In genomic region chr9:78364701-78365100, GRCm38 (mm10) we compare ENCODE assay signal across 29 mouse cellular contexts. TPM values are rescaled to one million over a fixed set of nuclear protein-coding genes. Genes with fewer than 3 reads are reported as not detected.
DNase-seq lines count a peak whose midpoint lies in the region; ATAC-seq and TF ChIP-seq lines count a peak whose summit lies in the region.
"Had no signal": no experiment of that assay in that cellular context is flagged by ENCODE, and none has a peak within 500 bp of the region (broad histone marks: within the 10 kb centered on the region; RNA-seq: fewer than 3 reads in every experiment).

No protein-coding gene starts in this region.

- no peaks in the 10 kb centered on the region for H3K9me3 ChIP-seq in E14TG2a.4 (ENCODE audit: low read length)
- H3K9me3 ChIP-seq in kidney, embryonic 16.5 days (ENCODE audit: low read length) = no peaks in the 10 kb centered on the region
- H3K9me3 ChIP-seq: embryonic facial prominence, embryonic 10.5 days; embryonic facial prominence, embryonic 12.5 days; forebrain, embryonic 13.5 days; forebrain, embryonic 15.5 days; G1E had no signal

- H3K4me3 ChIP-seq in E14TG2a.4 (replicated peaks; ENCODE audit: low read length) = peak overlapping the region; percentile 68
- H3K4me3 ChIP-seq in kidney, embryonic 16.5 days (ENCODE audit: low read length) = no peak overlapping the region
- H3K4me3 ChIP-seq: embryonic facial prominence, embryonic 10.5 days; embryonic facial prominence, embryonic 12.5 days; forebrain, embryonic 13.5 days; forebrain, embryonic 15.5 days had no signal

- no peak for ATAC-seq in kidney, embryonic 16.5 days (ENCODE audit: low FRiP score, low TSS enrichment)
- ATAC-seq: activated CD4-positive, CD25-positive, alpha-beta regulatory T cell, adult 4 months; CD4-positive, CD25-positive, alpha-beta regulatory T cell, adult 4 months; forebrain, embryonic 13.5 days; forebrain, embryonic 15.5 days; forebrain, postnatal 0 days; Patski had no signal

- DNase-seq in ES-CJ7 (ENCODE audit: low read depth, low spot score) (peak; percentile 96), R1 (ENCODE audit: low read depth, low spot score) (peak; percentile 95)
- no peak for DNase-seq in cerebellum, postnatal 25 days
- no peak for DNase-seq in heart, postnatal 25 days (ENCODE audit: low spot score)
- DNase-seq: adrenal gland, adult 8-10 months; adrenal gland, postnatal 14 days; adrenal gland, postnatal 36 days; B cell, adult 2 months; cerebellum, adult 11 months; cerebellum, adult 18-20 months; cerebellum, adult 8-10 months; cerebellum, adult 9-11 months; cerebellum, postnatal 14 days; forebrain, postnatal 0 days had no signal

- H3K27me3 ChIP-seq in E14TG2a.4 (ENCODE audit: insufficient read depth, low read length) = no peaks in the 10 kb centered on the region
- H3K27me3 ChIP-seq in kidney, embryonic 16.5 days (ENCODE audit: insufficient read depth, low read length) = no peaks in the 10 kb centered on the region
- H3K27me3 ChIP-seq: embryonic facial prominence, embryonic 12.5 days; forebrain, embryonic 13.5 days; forebrain, embryonic 15.5 days; Patski had no signal

- H3K36me3 ChIP-seq in E14TG2a.4 (ENCODE audit: insufficient read depth, low read length) = no peaks in the 10 kb centered on the region
- H3K36me3 ChIP-seq in kidney, embryonic 16.5 days (ENCODE audit: insufficient read depth, low read length) = no peaks in the 10 kb centered on the region
- H3K36me3 ChIP-seq: embryonic facial prominence, embryonic 10.5 days; embryonic facial prominence, embryonic 12.5 days; forebrain, embryonic 15.5 days; G1E had no signal

- no peak overlapping the region for H3K9ac ChIP-seq in kidney, embryonic 16.5 days (replicated peaks; ENCODE audit: low read length)
- H3K9ac ChIP-seq: embryonic facial prominence, embryonic 12.5 days; forebrain, embryonic 13.5 days; forebrain, embryonic 15.5 days; forebrain, postnatal 0 days had no signal

- TF ChIP-seq CTCF in E14TG2a.4 (conservative IDR thresholded peaks at IDR 0.05; ENCODE audit: low read length) = no peak

- 88% methylated on average over 6 of the region's 6 CpGs for WGBS in kidney, embryonic 16.5 days

- H3K4me1 ChIP-seq in E14TG2a.4 (replicated peaks; ENCODE audit: low read depth, low read length) = peaks cover 76% of the 10 kb centered on the region
- no peaks in the 10 kb centered on the region for H3K4me1 ChIP-seq in kidney, embryonic 16.5 days (ENCODE audit: insufficient read depth, low read length)
- H3K4me1 ChIP-seq: embryonic facial prominence, embryonic 10.5 days; embryonic facial prominence, embryonic 12.5 days; forebrain, embryonic 13.5 days; forebrain, embryonic 15.5 days had no signal

- no peak overlapping the region for H3K27ac ChIP-seq in kidney, embryonic 16.5 days (ENCODE audit: low read length)
- H3K27ac ChIP-seq: embryonic facial prominence, embryonic 10.5 days; embryonic facial prominence, embryonic 12.5 days; forebrain, embryonic 13.5 days; forebrain, embryonic 15.5 days had no signal

- no peak overlapping the region for H3K4me2 ChIP-seq in kidney, embryonic 16.5 days (replicated peaks; ENCODE audit: low read depth, low read length)
- H3K4me2 ChIP-seq: embryonic facial prominence, embryonic 12.5 days; forebrain, embryonic 13.5 days; forebrain, embryonic 15.5 days had no signal

- intact Hi-C loops in heart, postnatal 25 days (cut with DNase I) = no loop called here

RNA-seq across cellular contexts. Expression of gene Dppa5a, which starts 3.3 kb away (rescaled TPM):
- polyA plus RNA-seq in kidney, embryonic 16.5 days (2015; fragmentation: Nextera tagmentation; extraction: Ambion mirVana) = 0.27 TPM in 1 of 2 replicates, not detected in the other
- total RNA-seq in heart, postnatal 25 days (2021) = not detected
- total RNA-seq: adrenal gland, adult 18-20 months; adrenal gland, adult 8-10 months; adrenal gland, postnatal 14 days; adrenal gland, postnatal 36 days; CH12.LX; G1E had no signal
- polyA plus RNA-seq: activated CD4-positive, CD25-positive, alpha-beta regulatory T cell, adult 4 months; CD4-positive, CD25-positive, alpha-beta regulatory T cell, adult 4 months; cortical plate, adult 2 months; embryonic facial prominence, embryonic 10.5 days; embryonic facial prominence, embryonic 14.5 days; G1E; Patski had no signal

RNA-seq across cellular contexts. Expression of gene Gsta2, which starts 9.1 kb away (rescaled TPM):
- 92.0 and 109 TPM in 2 replicates for polyA plus RNA-seq in kidney, embryonic 16.5 days (2015; fragmentation: Nextera tagmentation; extraction: Ambion mirVana)
- total RNA-seq in heart, postnatal 25 days (2021) = 1 to 10 TPM in 1 of 2 experiments, under 1 TPM in 1; 0.45 to 1.2 TPM
- total RNA-seq: CH12.LX; forebrain, postnatal 0 days; G1E had no signal
- polyA plus RNA-seq: activated CD4-positive, CD25-positive, alpha-beta regulatory T cell, adult 4 months; CD4-positive, CD25-positive, alpha-beta regulatory T cell, adult 4 months; embryonic facial prominence, embryonic 10.5 days; embryonic facial prominence, embryonic 12.5 days; forebrain, embryonic 11.5 days; forebrain, embryonic 13.5 days; forebrain, embryonic 15.5 days; forebrain, postnatal 0 days; G1E had no signal

RNA-seq across cellular contexts. Expression of gene Ooep, which starts 13.8 kb away (rescaled TPM):
- polyA plus RNA-seq in kidney, embryonic 16.5 days (2015; fragmentation: Nextera tagmentation; extraction: Ambion mirVana) = 1.6 and 2.0 TPM in 2 replicates
- not detected for total RNA-seq in heart, postnatal 25 days (2021)
- total RNA-seq: adrenal gland, adult 18-20 months; adrenal gland, adult 8-10 months; adrenal gland, postnatal 14 days; adrenal gland, postnatal 36 days; CH12.LX; G1E had no signal
- polyA plus RNA-seq: CD4-positive, CD25-positive, alpha-beta regulatory T cell, adult 4 months; G1E; Patski had no signal

RNA-seq across cellular contexts. Expression of gene Ddx43, which starts 30.9 kb away (rescaled TPM):
- 0.28 and 0.50 TPM in 2 replicates for polyA plus RNA-seq in kidney, embryonic 16.5 days (2015; fragmentation: Nextera tagmentation; extraction: Ambion mirVana)
- not detected for total RNA-seq in heart, postnatal 25 days (2021)
- total RNA-seq: adrenal gland, adult 18-20 months; adrenal gland, adult 8-10 months; adrenal gland, postnatal 14 days; adrenal gland, postnatal 36 days; CH12.LX had no signal
- polyA plus RNA-seq: G1E had no signal

RNA-seq across cellular contexts. Expression of gene Omt2b, which starts 37.3 kb away (rescaled TPM):
- not detected in 2 replicates for polyA plus RNA-seq in kidney, embryonic 16.5 days (2015; fragmentation: Nextera tagmentation; extraction: Ambion mirVana)
- not detected for total RNA-seq in heart, postnatal 25 days (2021)
- total RNA-seq: adrenal gland, adult 18-20 months; adrenal gland, adult 8-10 months; adrenal gland, postnatal 14 days; adrenal gland, postnatal 36 days; CH12.LX; forebrain, postnatal 0 days; G1E had no signal
- polyA plus RNA-seq: activated CD4-positive, CD25-positive, alpha-beta regulatory T cell, adult 4 months; CD4-positive, CD25-positive, alpha-beta regulatory T cell, adult 4 months; cortical plate, adult 2 months; embryonic facial prominence, embryonic 10.5 days; embryonic facial prominence, embryonic 12.5 days; embryonic facial prominence, embryonic 14.5 days; forebrain, embryonic 11.5 days; forebrain, embryonic 13.5 days; forebrain, embryonic 15.5 days; forebrain, postnatal 0 days; Patski had no signal

Comparison
In these comparisons a context has a peak if more than half of its experiments do, and no peak if none do; other contexts are left out.
1. DNase-seq: peak in ES-CJ7 (single experiment) and R1 (single experiment); none in cerebellum, postnatal 25 days (0 of 2) and heart, postnatal 25 days (single experiment).